Mouse (Mus musculus): ENCODE data around the gene Tmem45b. TPM values are rescaled to one million over a fixed set of nuclear protein-coding genes. Genes with fewer than 3 reads are reported as not detected.
"Not testable (repeated sequence)": the region's sequence is repeated elsewhere in the genome, so short reads cannot be mapped to it uniquely, and the experiment has no call there.

Tmem45b gene
- polyA plus RNA-seq (2012; rRNA removed) = 0.07 and 0.14 TPM in 2 replicates

DNA sequence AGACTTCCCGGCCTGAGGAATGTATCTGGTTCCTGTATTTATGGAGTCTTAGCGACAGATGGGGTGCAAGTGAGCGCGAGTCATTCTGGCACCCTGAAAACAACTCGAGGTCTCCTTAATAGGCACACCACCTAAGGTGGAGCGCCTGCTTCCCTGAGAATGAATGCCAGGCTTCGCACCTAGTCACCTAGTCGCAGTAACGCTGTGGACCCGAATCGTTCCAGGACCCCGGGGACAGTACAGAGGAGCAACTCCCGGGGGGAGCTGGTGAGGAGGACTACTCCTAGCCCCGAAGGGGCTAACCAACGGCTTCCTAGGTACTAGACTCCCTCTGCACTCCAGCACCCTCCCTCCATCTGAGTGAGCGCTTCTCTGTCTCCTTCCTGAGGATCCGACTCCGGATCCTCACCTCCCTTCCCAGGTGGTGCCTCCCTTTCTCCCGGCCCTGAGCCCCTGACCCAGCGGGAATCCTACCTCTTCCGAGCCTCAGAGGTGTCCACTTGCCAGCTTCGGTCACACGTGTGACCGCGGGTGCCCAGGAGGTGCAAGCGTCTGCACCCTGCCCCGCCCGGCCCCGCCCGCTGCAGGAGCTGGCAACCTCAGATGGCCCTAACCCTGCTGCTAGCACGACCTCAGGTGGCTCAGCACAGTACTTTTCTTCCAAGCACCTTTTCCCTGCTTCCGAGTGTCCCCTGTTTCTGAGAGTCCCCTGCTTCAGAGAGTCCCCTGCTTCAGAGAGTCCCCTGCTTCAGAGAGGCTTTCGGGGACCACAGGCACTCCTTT, at the start of gene Tmem45b:
Gene Tmem45b (minus strand): TSS at position 771 of the 783 bp plus-strand sequence.
- 8% methylated on average over 33 of the region's 33 CpGs for WGBS
- DNase-seq = no peak
- Histone ChIP-seq H3K27me3 (ENCODE audit: control insufficient read depth, insufficient read depth, low read length) (peaks cover 7% of the 10 kb centered on the region; the same call in 1 of the 2 replicates), H3K4me3 (replicated peaks; ENCODE audit: insufficient read depth, low read depth, low read length) (no peak within 1 kb of the TSS), H3K4me1 (ENCODE audit: control insufficient read depth, insufficient read depth, low read length) (peaks cover 9% of the 10 kb centered on the region; the same call in 1 of the 2 replicates), H3K27ac (ENCODE audit: insufficient read depth, low read length) (no peak within 1 kb of the TSS)
- TF ChIP-seq CTCF (IDR thresholded peaks at IDR 0.05; ENCODE audit: borderline replicate concordance, insufficient read depth, low read depth, low read length) = no peak
- TF ChIP-seq POLR2A (IDR thresholded peaks at IDR 0.05; ENCODE audit: borderline replicate concordance, insufficient read depth, low read length) = no peak

DNA sequence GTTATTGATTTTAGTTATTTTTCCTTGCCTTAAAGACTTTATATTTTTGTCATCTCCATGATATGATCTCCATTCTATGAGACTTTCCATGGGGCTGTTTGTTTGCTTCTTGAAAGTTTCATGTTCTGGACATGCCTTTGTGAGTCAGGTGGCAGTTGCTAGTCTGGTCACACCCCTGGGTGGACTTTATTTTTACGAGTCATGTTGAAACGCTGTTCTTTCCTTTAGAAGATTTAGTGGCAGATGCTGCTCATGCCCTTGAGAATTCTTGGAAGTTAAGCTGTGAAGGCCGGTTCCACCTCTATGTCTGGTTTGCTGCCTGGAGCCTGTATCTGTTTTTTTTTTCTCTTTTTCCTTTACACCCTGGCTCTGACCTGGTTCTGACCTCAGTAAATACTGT, 43.9 kb upstream of the Tmem45b start:
- Histone ChIP-seq H3K27ac (ENCODE audit: insufficient read depth, low read length) (no peak overlapping the region), H3K27me3 (ENCODE audit: control insufficient read depth, insufficient read depth, low read length) (no peaks in the 10 kb centered on the region; the same call in 1 of the 2 replicates), H3K4me3 (replicated peaks; ENCODE audit: insufficient read depth, low read depth, low read length) (no peak overlapping the region), H3K4me1 (ENCODE audit: control insufficient read depth, insufficient read depth, low read length) (no peaks in the 10 kb centered on the region)
- no peak for DNase-seq
- WGBS = 68% methylated on average over 3 of the region's 3 CpGs
- TF ChIP-seq POLR2A (IDR thresholded peaks at IDR 0.05; ENCODE audit: borderline replicate concordance, insufficient read depth, low read length) = no peak
- TF ChIP-seq CTCF (IDR thresholded peaks at IDR 0.05; ENCODE audit: borderline replicate concordance, insufficient read depth, low read depth, low read length) = no peak

DNA sequence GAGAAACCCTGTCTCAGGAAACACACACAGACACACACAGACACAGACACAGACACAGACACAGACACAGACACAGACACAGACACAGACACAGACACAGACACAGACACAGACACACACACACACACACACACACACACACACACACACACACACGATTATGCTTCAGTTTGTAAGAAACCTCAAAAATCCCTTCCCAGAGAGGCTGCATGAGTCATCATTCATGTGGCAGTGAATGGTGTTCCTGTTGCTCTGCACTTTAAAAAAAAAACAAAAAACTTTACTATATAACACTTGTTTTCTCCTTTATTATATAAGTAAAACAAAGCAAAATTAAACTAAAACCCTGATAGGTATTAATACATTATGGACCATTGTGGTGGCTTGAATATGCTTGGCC, 37.0 kb upstream of the Tmem45b start:
- not testable (repeated sequence) for H3K27ac ChIP-seq (ENCODE audit: insufficient read depth, low read length); DNase-seq; H3K4me1 ChIP-seq (ENCODE audit: control insufficient read depth, insufficient read depth, low read length); H3K4me3 ChIP-seq (replicated peaks; ENCODE audit: insufficient read depth, low read depth, low read length); H3K27me3 ChIP-seq (ENCODE audit: control insufficient read depth, insufficient read depth, low read length)
- 76% methylated on average over 1 of the region's 1 CpGs for WGBS

DNA sequence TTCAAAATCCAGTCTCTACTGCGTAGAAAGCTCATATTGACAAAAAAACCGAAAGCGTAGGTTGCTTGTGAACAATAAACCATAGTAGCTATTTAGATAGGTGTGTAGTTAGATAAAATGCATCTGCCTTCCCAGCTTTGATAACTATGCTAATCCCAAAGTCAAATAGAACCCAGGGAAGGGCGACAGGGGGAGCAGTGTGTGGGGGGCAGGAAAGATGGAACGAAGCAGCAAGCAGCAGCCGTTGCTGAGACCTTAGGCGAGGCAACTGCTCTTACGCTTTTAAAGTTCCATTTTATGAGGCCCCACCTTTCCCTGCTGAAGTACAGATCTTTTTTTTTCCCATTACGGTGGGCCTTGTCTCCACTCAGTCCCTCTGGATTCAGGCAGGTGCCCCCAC, 1.1 kb downstream of the Tmem45b start:
- 66% methylated on average over 9 of the region's 9 CpGs for WGBS
- TF ChIP-seq CTCF (IDR thresholded peaks at IDR 0.05; ENCODE audit: borderline replicate concordance, insufficient read depth, low read depth, low read length) (no peak), POLR2A (IDR thresholded peaks at IDR 0.05; ENCODE audit: borderline replicate concordance, insufficient read depth, low read length) (no peak)
- DNase-seq = no peak
- peaks cover 9% of the 10 kb centered on the region; the same call in 1 of the 2 replicates for H3K4me1 ChIP-seq (ENCODE audit: control insufficient read depth, insufficient read depth, low read length)
- H3K27me3 ChIP-seq (ENCODE audit: control insufficient read depth, insufficient read depth, low read length) = peaks cover 7% of the 10 kb centered on the region; the same call in 1 of the 2 replicates
- no peak overlapping the region for H3K4me3 ChIP-seq (replicated peaks; ENCODE audit: insufficient read depth, low read depth, low read length)
- no peak overlapping the region for H3K27ac ChIP-seq (ENCODE audit: insufficient read depth, low read length)

DNA sequence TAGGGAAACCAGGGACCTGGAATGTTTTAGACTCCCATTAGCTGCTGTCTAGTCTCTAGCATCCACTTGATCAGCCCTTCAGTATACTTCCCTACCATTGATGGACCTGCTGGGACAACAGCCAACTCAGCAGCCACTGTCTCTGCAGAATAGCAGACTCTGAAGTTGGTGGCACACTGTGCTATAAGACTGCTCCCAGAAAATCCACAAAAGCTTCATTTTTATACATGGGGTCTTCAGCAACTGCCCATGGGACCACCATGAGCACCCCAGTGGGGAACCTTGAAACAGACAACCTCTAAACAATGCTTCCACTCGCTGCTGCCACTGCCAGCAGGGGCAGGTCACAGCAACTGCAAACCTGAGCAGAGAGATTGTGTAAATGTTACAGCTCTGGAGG, 9.9 kb downstream of the Tmem45b start:
- no peaks in the 10 kb centered on the region for H3K27me3 ChIP-seq (ENCODE audit: control insufficient read depth, insufficient read depth, low read length)
- no peak overlapping the region for H3K27ac ChIP-seq (ENCODE audit: insufficient read depth, low read length)
- H3K4me1 ChIP-seq (ENCODE audit: control insufficient read depth, insufficient read depth, low read length) = no peaks in the 10 kb centered on the region
- DNase-seq = no peak
- TF ChIP-seq POLR2A (IDR thresholded peaks at IDR 0.05; ENCODE audit: borderline replicate concordance, insufficient read depth, low read length) = no peak
- H3K4me3 ChIP-seq (replicated peaks; ENCODE audit: insufficient read depth, low read depth, low read length) = no peak overlapping the region
- 31% methylated on average over 1 of the region's 1 CpGs for WGBS

DNA sequence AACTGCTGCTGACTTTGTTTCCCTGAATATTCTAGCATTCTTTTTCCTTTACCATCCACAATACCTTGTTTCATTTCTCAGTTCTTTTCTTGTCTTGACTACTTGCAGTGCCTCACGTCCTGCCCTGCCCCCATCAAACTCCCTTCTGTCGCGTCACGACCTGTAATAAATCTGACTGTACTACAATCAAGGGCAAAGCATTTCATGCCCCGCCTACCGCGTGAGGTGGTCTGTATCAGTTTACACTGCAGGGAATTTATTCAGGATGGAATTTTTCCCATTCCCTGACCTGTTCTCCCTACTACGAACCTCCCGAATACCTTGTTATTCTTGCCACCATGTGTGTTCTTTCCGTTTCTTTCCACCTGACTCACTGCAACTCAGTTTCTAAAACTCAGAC, 12.1 kb downstream of the Tmem45b start:
- no peaks in the 10 kb centered on the region for H3K27me3 ChIP-seq (ENCODE audit: control insufficient read depth, insufficient read depth, low read length)
- H3K27ac ChIP-seq (ENCODE audit: insufficient read depth, low read length) = no peak overlapping the region
- no peak overlapping the region for H3K4me3 ChIP-seq (replicated peaks; ENCODE audit: insufficient read depth, low read depth, low read length)
- TF ChIP-seq CTCF (IDR thresholded peaks at IDR 0.05; ENCODE audit: borderline replicate concordance, insufficient read depth, low read depth, low read length) = no peak
- TF ChIP-seq POLR2A (IDR thresholded peaks at IDR 0.05; ENCODE audit: borderline replicate concordance, insufficient read depth, low read length) = no peak
- DNase-seq = no peak
- WGBS = 82% methylated on average over 10 of the region's 10 CpGs
- no peaks in the 10 kb centered on the region for H3K4me1 ChIP-seq (ENCODE audit: control insufficient read depth, insufficient read depth, low read length)

DNA sequence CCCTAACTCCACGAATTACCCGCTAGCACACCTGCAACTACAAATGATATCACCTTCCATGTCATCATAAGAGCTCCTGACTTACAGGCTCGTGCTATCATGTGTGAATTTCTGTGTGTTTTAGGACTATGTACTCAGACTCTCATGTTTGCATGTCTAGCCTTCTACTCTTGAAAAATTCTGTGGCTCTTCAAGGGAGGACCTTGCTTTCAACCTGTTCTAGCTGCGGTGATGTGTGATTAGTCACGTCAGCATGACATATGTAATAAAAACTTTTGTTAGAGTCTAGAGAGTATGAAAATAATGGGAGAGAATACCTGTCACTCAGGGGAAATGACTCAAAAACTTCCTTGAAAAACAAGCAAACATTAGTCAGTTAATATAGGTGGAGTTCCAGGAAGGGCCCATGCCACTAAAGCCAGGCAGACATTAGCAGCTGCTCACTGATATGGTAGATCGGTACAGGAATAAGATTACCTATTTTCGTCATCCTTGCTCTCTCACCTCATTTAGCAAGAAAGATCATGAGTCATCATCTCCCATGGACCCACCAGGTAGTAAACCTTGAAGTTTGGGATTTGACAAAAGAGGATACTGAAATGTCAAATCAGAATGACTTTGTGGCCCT, 15.0 kb downstream of the Tmem45b start:
- Histone ChIP-seq H3K27ac (ENCODE audit: insufficient read depth, low read length) (no peak overlapping the region), H3K4me3 (replicated peaks; ENCODE audit: insufficient read depth, low read depth, low read length) (no peak overlapping the region), H3K4me1 (ENCODE audit: control insufficient read depth, insufficient read depth, low read length) (no peaks in the 10 kb centered on the region), H3K27me3 (ENCODE audit: control insufficient read depth, insufficient read depth, low read length) (no peaks in the 10 kb centered on the region; the same call in 1 of the 2 replicates)
- WGBS = 87% methylated on average over 7 of the region's 7 CpGs
- TF ChIP-seq CTCF (IDR thresholded peaks at IDR 0.05; ENCODE audit: borderline replicate concordance, insufficient read depth, low read depth, low read length) = no peak
- no peak for TF ChIP-seq POLR2A (IDR thresholded peaks at IDR 0.05; ENCODE audit: borderline replicate concordance, insufficient read depth, low read length)
- no peak for DNase-seq

DNA sequence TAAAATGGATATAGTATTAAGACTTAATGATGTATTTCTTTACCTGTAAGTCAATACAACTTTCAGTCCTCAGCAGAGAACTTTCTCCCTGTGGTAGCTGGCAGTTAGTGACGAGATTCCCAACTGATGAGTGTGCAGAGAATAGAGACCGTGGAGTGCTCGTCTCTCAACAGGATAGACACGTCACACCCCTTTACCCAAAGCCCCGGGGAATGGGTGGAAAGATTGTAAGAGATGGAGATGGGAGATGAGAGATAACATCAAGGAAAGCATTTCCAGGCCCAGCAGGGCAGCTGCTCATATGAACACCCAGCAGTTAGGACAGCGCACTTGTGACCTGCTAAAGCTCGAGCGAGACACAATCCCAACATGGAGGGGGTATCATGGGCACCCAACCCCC, 20.0 kb downstream of the Tmem45b start:
- H3K27ac ChIP-seq (ENCODE audit: insufficient read depth, low read length) = no peak overlapping the region
- no peak overlapping the region for H3K4me3 ChIP-seq (replicated peaks; ENCODE audit: insufficient read depth, low read depth, low read length)
- DNase-seq = no peak
- H3K27me3 ChIP-seq (ENCODE audit: control insufficient read depth, insufficient read depth, low read length) = no peaks in the 10 kb centered on the region; the same call in 1 of the 2 replicates
- no peaks in the 10 kb centered on the region for H3K4me1 ChIP-seq (ENCODE audit: control insufficient read depth, insufficient read depth, low read length)
- TF ChIP-seq POLR2A (IDR thresholded peaks at IDR 0.05; ENCODE audit: borderline replicate concordance, insufficient read depth, low read length) (no peak), CTCF (IDR thresholded peaks at IDR 0.05; ENCODE audit: borderline replicate concordance, insufficient read depth, low read depth, low read length) (no peak)
- 78% methylated on average over 8 of the region's 8 CpGs for WGBS

Measured in cerebellum, adult 2 months (tissue).